Mouse (Mus musculus) gastrocnemius, adult 18-20 months (tissue): ENCODE data around the gene Arl6. TPM values are rescaled to one million over a fixed set of nuclear protein-coding genes. Genes with fewer than 3 reads are reported as not detected.

ENCODE experiments used
- DNase-seq: peaks from one replicate; pipeline ENCODE4 v3.0.0; 2021; ENCODE audit warnings: low spot score
- total RNA-seq, 2 experiments: library from RNA; stranded (reverse); gene quantifications; 2 replicates each; pipeline ENCODE4 v1.2.3; 2021

Gene Arl6
- total RNA-seq, 2 experiments from 2014 or later = 2.2 to 2.7 TPM

DNA sequence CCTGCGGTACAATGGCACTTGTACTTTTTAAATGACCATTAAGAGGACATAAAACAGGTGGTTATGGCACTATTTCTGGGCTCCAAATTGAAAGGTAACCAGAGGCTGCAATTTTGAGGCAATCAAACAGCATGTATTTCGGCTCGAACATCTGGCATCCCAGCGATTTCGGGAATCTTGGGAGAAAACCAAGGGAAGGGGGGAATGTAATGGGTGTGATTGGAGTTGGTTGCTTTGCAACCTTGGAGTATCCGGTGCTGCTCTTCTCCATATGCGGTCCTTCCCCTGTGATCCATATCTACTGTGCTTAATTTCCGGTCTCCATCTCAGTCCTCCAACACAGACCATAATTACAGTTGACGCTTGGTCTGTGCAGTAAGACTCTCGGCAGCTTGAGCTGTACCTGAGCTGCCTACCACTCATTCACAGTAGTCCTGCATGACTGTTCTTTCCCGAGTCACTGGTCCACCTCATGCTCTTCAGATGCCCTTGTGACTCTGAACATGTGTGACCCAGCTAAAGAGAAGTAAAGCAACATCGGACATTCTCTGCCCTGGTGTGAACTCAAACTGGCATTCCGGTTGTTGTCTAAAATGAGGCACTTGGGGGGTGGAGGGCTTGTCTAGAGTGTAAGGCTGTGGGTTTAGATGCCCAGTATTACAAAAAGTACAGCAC lies 50.7 kb downstream of the Arl6 start:
- DNase-seq = no peak

DNA sequence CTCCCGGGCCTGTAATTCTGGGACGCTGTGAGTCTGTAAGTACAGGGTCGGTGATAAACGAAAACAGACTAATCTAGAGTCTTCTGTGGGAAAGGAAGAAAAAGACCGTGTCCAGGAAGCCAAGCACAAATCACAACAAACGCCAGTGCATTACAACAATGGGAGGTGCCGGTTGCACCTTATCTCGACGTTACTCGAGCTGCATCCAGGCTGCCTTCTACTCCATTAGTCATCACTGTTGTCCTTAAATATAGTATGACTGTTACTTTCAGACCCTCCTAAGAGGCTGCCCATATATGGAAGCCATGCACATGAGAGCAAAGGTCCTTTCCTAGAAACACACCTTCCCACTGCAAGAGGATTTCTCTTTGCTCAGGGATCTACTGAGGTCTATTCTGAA lies 51.4 kb downstream of the Arl6 start:
- DNase-seq = no peak

GRCm38 (mm10) chr16:59586911-59587310 lies 52.3 kb downstream of the Arl6 start:
- no peak for DNase-seq

GRCm38 (mm10) chr16:59586276-59586675 lies 52.9 kb downstream of the Arl6 start:
- DNase-seq = no peak

- no peak for DNase-seq
Measured at GRCm38 (mm10) chr16:59585706-59586244, 53.4 kb downstream of the Arl6 start.

GRCm38 (mm10) chr16:59583515-59583914 lies 55.7 kb downstream of the Arl6 start:
- DNase-seq = no peak

GRCm38 (mm10) chr16:59579237-59579636 lies 60.0 kb downstream of the Arl6 start:
- no peak for DNase-seq

- peak; percentile 21 for DNase-seq
Measured at GRCm38 (mm10) chr16:59573961-59574360, 65.2 kb downstream of the Arl6 start.

DNA sequence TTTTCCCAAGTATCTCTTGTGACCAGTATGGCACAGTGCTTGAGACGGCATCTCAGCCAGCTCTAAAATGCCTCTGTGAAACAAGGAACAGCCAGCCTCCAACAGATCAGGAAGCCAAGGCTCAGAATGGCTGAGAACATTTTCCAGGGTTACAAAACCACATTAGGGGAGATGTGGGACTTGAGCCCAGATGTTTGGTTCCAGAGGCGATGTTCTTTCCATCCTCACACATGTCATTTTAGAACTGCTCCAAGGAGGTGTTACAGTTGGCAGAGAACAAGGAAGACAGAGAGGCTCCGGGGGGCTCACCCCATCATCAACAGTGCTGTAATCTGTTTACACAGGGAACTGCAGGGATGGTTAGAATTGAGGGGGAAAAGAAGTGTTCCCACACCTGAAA lies 66.5 kb downstream of the Arl6 start:
- DNase-seq = peak; percentile 55

- no peak for DNase-seq
Measured at GRCm38 (mm10) chr16:59570807-59571206, 68.4 kb downstream of the Arl6 start.

DNA sequence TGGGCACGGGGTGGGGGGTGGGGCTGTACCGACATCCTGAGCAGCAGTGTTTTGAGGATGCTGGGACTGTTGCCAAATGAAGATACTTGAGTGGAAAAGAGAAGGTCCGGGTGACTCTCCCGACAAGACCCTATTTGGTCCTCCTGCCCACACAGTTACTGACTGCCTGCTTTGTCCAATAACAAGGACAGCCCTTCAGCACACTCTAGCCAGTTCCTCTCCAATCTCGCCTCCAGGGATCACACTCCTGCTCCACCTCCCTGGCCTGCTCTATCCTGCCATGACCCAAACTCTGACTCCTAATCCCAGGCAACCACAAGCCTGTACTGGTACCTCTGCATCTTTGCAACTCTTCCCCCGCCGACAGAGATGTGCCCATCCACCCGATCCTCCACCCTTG lies 69.4 kb downstream of the Arl6 start:
- peak; percentile 30 for DNase-seq

GRCm38 (mm10) chr16:59567721-59568381 lies 71.3 kb downstream of the Arl6 start:
- DNase-seq = no peak

DNA sequence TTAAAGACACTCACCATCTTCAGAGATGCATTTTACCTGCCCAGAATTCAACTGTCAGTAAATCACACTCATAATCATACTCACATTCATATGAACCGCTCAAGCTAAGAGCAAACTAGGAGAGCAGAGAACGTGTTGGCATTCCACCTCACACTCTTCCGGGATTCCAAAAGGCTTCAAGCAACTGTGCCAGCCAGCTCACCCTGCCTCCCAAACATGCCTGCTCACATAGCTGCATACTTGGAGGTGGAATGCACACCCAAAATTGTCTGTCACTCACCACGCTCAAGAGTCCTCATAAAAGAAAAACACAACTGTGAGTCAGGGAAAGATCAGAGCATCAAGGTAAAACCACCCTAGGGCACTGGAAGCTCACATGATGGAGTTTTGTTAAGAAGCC lies 72.8 kb downstream of the Arl6 start:
- no peak for DNase-seq

DNA sequence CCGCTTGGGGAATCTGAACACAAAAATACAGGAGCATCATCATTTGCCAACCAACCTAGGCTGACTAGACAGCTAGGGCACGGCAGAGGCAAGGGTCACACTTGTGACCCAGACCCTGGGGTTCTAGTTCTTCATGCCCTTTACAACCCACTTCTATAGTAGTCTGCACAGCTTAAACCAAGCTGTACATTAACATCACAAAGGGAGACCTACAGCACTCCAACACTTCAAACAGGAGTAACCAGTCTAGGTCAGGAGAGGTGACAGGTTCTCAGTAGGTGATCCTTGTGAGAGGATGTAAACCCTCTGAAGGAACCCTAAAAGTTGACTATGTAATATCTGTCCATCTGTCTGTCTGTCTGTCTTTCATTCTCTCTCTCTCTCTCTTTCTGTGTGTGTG lies 73.6 kb downstream of the Arl6 start:
- no peak for DNase-seq

DNA sequence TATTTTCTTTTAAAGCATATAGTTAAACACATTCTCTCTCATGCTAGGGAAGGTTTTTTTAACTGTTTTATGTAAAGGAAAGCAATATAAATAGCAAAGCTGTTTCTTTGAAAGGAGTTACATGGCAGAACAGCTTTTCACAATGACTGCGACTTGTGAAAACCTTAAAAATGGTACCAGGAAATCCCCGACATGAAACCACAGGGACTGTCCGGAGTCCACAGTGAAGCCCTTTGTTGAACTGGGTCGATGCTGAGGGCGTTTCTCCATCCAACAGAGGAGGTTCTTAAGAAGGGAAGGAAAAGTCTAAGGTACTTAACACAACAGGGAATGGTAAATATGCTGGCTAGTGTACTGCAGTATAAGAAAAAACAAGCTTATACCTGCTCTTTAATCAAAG lies 75.2 kb downstream of the Arl6 start:
- DNase-seq = no peak

Other genes with a start within 250 kb of the Arl6 start
- not detected for gene Gabrr3, start 232.1 kb downstream of the Arl6 start, total RNA-seq
- gene Riox2, start 167.6 kb downstream of the Arl6 start, total RNA-seq = 10 to 100 TPM; 10.9 to 12.6 TPM
- gene Crybg3, start 38.4 kb downstream of the Arl6 start, total RNA-seq = 10 to 100 TPM; 28.8 to 36.0 TPM